Mouse (Mus musculus): ENCODE results near the gene Hoxa3. TPM values are rescaled to one million over a fixed set of nuclear protein-coding genes. Genes with fewer than 3 reads are reported as not detected.

Gene Hoxa3
- total and polyA plus RNA-seq, 3 experiments, result 0.08 to 0.38 (median 0.34) TPM

DNA sequence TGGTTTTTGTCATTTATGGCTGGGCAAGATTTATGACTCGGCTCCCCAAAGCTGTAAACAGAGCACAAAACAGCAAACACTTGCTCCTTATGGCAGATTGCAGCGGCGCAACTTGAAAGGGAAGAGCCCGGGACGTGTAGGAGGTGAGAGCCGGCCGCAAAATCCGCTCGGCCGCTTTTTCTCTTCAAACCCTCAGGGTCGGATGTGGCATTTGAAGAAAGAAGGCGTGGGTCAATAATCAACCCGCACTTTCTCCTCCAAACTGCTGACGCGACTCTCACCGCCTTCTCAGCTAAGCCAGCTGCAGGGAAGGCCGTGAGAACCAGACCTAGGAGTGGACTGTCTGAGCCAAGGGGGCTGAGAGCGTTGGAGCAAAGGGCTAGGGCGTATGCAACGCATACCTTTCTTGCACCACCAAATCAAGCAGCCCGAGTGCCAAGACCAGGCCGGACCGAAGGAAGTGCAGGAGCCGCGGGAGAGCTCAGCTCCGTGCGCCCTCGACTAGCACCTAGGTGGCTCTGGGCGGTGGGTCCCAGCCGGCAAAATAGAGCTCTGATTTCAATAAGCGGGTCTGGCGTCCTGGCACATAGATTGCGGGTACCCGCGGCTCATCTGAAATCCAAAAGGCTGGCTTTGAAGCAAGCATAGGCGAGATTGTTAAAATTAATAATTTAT lies 35.9 kb downstream of the Hoxa3 start, which contains the start of gene 5730596B20Rik:
5730596B20Rik (plus strand) TSS at position 438 of the 675 bp plus-strand sequence.
- no peak within 1 kb of the TSS for H3K27ac ChIP-seq (ENCODE audit: insufficient read depth, low read depth)
- dilution Hi-C loops (cut with MboI; ENCODE audit: extremely low pct_ligation_motif_present, extremely low pct_unique_long_range_greater_than_20kb, low sequenced_read_pairs), result no loop called here
- H3K9me3 ChIP-seq (replicated peaks; ENCODE audit: low read length), result peaks cover 9% of the 10 kb centered on the region
- no peak for TF ChIP-seq UBTF (IDR thresholded peaks at IDR 0.05; ENCODE audit: low read depth, low read length)
- no peak for TF ChIP-seq KAT2A (IDR thresholded peaks at IDR 0.05; ENCODE audit: insufficient replicate concordance, low read length)
- no peak for TF ChIP-seq CHD1 (IDR thresholded peaks at IDR 0.05; ENCODE audit: low read depth, low read length)
- no peak for TF ChIP-seq TBP (conservative IDR thresholded peaks at IDR 0.05; ENCODE audit: low read depth, low read length)
- TF ChIP-seq ZC3H11A (IDR thresholded peaks at IDR 0.05; ENCODE audit: low read depth, low read length), result no peak
- TF ChIP-seq IRF4 (IDR thresholded peaks at IDR 0.05; ENCODE audit: low read depth, low read length), result no peak
- no peak for TF ChIP-seq MEF2A (IDR thresholded peaks at IDR 0.05; ENCODE audit: borderline replicate concordance, low read depth, low read length)
- no peak for TF ChIP-seq ZMIZ1 (IDR thresholded peaks at IDR 0.05; ENCODE audit: low read depth, low read length)
- no peak for TF ChIP-seq PAX5 (IDR thresholded peaks at IDR 0.05; ENCODE audit: low read length)
- no peak for TF ChIP-seq MAZ (IDR thresholded peaks at IDR 0.05; ENCODE audit: low read depth, low read length)
- no peak for TF ChIP-seq ETS1 (conservative IDR thresholded peaks at IDR 0.05; ENCODE audit: low read depth, low read length)
- no peak for TF ChIP-seq CHD2 (IDR thresholded peaks at IDR 0.05; ENCODE audit: low read length)
- TF ChIP-seq GABPA (IDR thresholded peaks at IDR 0.05; ENCODE audit: insufficient replicate concordance, low read depth, low read length), result no peak
- TF ChIP-seq JUND (conservative IDR thresholded peaks at IDR 0.05; ENCODE audit: low read depth, low read length), result no peak
- no peak for TF ChIP-seq MYC (IDR thresholded peaks at IDR 0.05; ENCODE audit: low read depth, low read length)
- TF ChIP-seq SIN3A (IDR thresholded peaks at IDR 0.05; ENCODE audit: low read length), result no peak
- in situ Hi-C loops (cut with MboI; ENCODE audit: low pct_ligation_motif_present, low pct_unique_long_range_greater_than_20kb, low sequenced_read_pairs), result no loop called here
- H3K79me2 ChIP-seq (replicated peaks; ENCODE audit: control insufficient read depth, extremely low read depth, insufficient read depth, poor library complexity, severe bottlenecking), result no peaks in the 10 kb centered on the region
- H3K4me1 ChIP-seq (ENCODE audit: control insufficient read depth in 1 of 2, insufficient read depth in 2 of 2), result no peaks in the 10 kb centered on the region
- no peak for DNase-seq (ENCODE audit: extremely low read depth)
- no peak within 1 kb of the TSS for H3K9ac ChIP-seq (ENCODE audit: insufficient read depth, low read depth)
- H3K27me3 ChIP-seq (replicated peaks), result no peaks in the 10 kb centered on the region
- no peak within 1 kb of the TSS for H3K4me3 ChIP-seq (replicated peaks in 1 of 3; ENCODE audit: low read depth in 2 of 3, low read length in 2 of 3, poor library complexity in 1 of 3)
- peaks cover 0 to 3% of the 10 kb centered on the region in 2 experiments for H3K36me3 ChIP-seq (replicated peaks in 1 of 2; ENCODE audit: control insufficient read depth in 1 of 2, insufficient read depth in 1 of 2, low read length in 1 of 2)
- no peak within 1 kb of the TSS for H3K4me2 ChIP-seq (ENCODE audit: insufficient read depth, low read depth, poor library complexity, severe bottlenecking)

DNA sequence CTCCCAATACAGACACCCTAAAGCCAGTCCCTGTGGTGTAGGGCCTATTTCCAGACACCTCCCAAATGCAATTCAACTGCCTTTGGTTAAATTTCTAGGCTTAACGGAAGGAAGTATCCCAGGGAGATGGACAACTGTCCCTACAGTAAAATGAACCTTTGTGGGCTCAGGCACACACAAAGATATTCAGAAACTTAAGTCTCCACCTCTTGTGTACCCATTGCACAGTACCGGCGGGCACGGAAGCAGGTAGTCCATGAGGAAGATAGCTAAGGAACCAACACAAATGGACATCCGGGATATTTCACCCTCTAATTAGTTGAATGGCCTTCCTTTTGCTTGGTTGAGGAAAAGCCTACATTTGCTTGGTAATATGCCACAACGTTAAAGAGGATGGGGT lies 36.7 kb downstream of the Hoxa3 start:
- DNase-seq (ENCODE audit: extremely low read depth), result no peak
- Histone ChIP-seq H3K4me1 (ENCODE audit: control insufficient read depth in 1 of 2, insufficient read depth in 2 of 2) (no peaks in the 10 kb centered on the region), H3K79me2 (replicated peaks; ENCODE audit: control insufficient read depth, extremely low read depth, insufficient read depth, poor library complexity, severe bottlenecking) (no peaks in the 10 kb centered on the region), H3K4me2 (ENCODE audit: insufficient read depth, low read depth, poor library complexity, severe bottlenecking) (no peak overlapping the region), H3K36me3 (replicated peaks in 1 of 2; ENCODE audit: control insufficient read depth in 1 of 2, insufficient read depth in 1 of 2, low read length in 1 of 2) (peaks cover 0 to 3% of the 10 kb centered on the region in 2 experiments), H3K27ac (ENCODE audit: insufficient read depth, low read depth) (no peak overlapping the region), H3K4me3 (replicated peaks in 1 of 3; ENCODE audit: low read depth in 2 of 3, low read length in 2 of 3, poor library complexity in 1 of 3) (no peak overlapping the region), H3K9me3 (replicated peaks; ENCODE audit: low read length) (peaks cover 9% of the 10 kb centered on the region), H3K9ac (ENCODE audit: insufficient read depth, low read depth) (no peak overlapping the region), H3K27me3 (replicated peaks) (no peaks in the 10 kb centered on the region)
- in situ Hi-C loops (cut with MboI; ENCODE audit: low pct_ligation_motif_present, low pct_unique_long_range_greater_than_20kb, low sequenced_read_pairs) (no loop called here), dilution Hi-C loops (cut with MboI; ENCODE audit: extremely low pct_ligation_motif_present, extremely low pct_unique_long_range_greater_than_20kb, low sequenced_read_pairs) (no loop called here)
- TF ChIP-seq CHD1 (IDR thresholded peaks at IDR 0.05; ENCODE audit: low read depth, low read length) (no peak), USF2 (conservative IDR thresholded peaks at IDR 0.05; ENCODE audit: low read depth, low read length) (no peak), JUND (conservative IDR thresholded peaks at IDR 0.05; ENCODE audit: low read depth, low read length) (no peak), BHLHE40 (IDR thresholded peaks at IDR 0.05; ENCODE audit: low read depth, low read length) (no peak), TCF12 (IDR thresholded peaks at IDR 0.05; ENCODE audit: low read depth, low read length) (no peak), ELF1 (IDR thresholded peaks at IDR 0.05; ENCODE audit: low read depth, low read length) (no peak), IRF4 (IDR thresholded peaks at IDR 0.05; ENCODE audit: low read depth, low read length) (no peak), MAZ (IDR thresholded peaks at IDR 0.05; ENCODE audit: low read depth, low read length) (no peak), POLR2A (IDR thresholded peaks at IDR 0.05; ENCODE audit: low read depth, low read length) (no peak), TBP (conservative IDR thresholded peaks at IDR 0.05; ENCODE audit: low read depth, low read length) (no peak), CTCF (conservative IDR thresholded peaks at IDR 0.05 in 1 of 2, IDR thresholded peaks at IDR 0.05 in 1 of 2; ENCODE audit: low read depth in 2 of 2, low read length in 2 of 2) (no peak), ZMIZ1 (IDR thresholded peaks at IDR 0.05; ENCODE audit: low read depth, low read length) (no peak), RAD21 (IDR thresholded peaks at IDR 0.05; ENCODE audit: low read depth, low read length) (no peak), SMC3 (IDR thresholded peaks at IDR 0.05; ENCODE audit: low read depth, low read length) (no peak), ETS1 (conservative IDR thresholded peaks at IDR 0.05; ENCODE audit: low read depth, low read length) (no peak), JUN (IDR thresholded peaks at IDR 0.05; ENCODE audit: insufficient read depth, low read depth, low read length) (no peak), GABPA (IDR thresholded peaks at IDR 0.05; ENCODE audit: insufficient replicate concordance, low read depth, low read length) (no peak)

Data from CH12.LX (cell line).